Mouse (Mus musculus): ENCODE measurements around the gene Tigd4. TPM values are rescaled to one million over a fixed set of nuclear protein-coding genes. Genes with fewer than 3 reads are reported as not detected.

Tigd4 gene
- polyA plus RNA-seq, 1 experiment: not detected

DNA sequence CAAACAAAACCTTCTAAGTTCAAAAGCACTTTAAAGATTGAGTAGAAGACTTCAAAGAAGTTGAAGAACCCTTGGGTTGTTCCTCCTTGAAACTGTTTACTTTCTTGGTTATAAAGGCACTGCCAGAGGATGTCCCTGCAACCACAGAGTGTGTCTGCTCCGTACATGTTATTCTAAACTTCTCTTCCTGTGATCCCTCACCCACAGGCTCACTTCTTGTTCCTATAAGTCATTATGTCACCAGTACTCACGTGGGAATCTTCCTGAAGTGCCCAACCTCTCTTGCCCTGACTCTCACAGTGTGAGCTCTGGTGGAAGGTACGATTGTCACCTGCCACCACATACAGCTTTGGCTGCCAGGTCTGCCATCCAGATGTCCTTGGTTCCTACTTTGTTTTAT is 28.7 kb downstream of the Tigd4 start:
- TF ChIP-seq TAL1 (IDR thresholded peaks at IDR 0.05; ENCODE audit: low read length) (no peak), GATA1 (IDR thresholded peaks at IDR 0.05; ENCODE audit: low read length) (no peak)
- H3K27me3 ChIP-seq (ENCODE audit: control insufficient read depth): no peaks in the 10 kb centered on the region
- H3K36me3 ChIP-seq (ENCODE audit: control insufficient read depth): no peaks in the 10 kb centered on the region
- H3K4me3 ChIP-seq (replicated peaks): no peak overlapping the region
- no peaks in the 10 kb centered on the region for H3K4me1 ChIP-seq (ENCODE audit: control insufficient read depth)
- no peaks in the 10 kb centered on the region; the same call in 1 of the 2 replicates for H3K9me3 ChIP-seq (ENCODE audit: control insufficient read depth, low read length)

DNA sequence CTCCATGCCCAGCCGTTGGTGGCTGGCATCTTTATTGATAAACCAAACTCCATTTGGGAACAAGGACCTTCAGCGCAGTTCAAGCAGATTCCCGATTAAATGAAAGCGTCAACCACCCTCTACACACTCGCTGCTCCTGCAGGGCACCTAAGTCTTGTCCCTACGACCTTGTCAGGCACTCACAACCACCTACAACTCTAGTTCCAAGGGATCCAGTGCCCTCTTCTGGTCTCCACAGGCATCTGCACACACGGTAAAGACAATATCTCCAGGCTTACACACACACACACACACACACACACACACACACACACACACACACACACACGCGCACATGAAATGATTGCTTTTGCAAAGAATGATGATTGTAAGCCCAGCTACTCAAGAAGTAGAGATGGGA is 38.2 kb downstream of the Tigd4 start:
- no peaks in the 10 kb centered on the region for H3K9me3 ChIP-seq (ENCODE audit: control insufficient read depth, low read length)
- TF ChIP-seq GATA1 (IDR thresholded peaks at IDR 0.05; ENCODE audit: low read length) (no peak), TAL1 (IDR thresholded peaks at IDR 0.05; ENCODE audit: low read length) (no peak)
- no peaks in the 10 kb centered on the region; the same call in 1 of the 2 replicates for H3K27me3 ChIP-seq (ENCODE audit: control insufficient read depth)
- H3K4me3 ChIP-seq (replicated peaks): no peak overlapping the region
- no peaks in the 10 kb centered on the region for H3K36me3 ChIP-seq (ENCODE audit: control insufficient read depth)
- no peaks in the 10 kb centered on the region for H3K4me1 ChIP-seq (ENCODE audit: control insufficient read depth)

DNA sequence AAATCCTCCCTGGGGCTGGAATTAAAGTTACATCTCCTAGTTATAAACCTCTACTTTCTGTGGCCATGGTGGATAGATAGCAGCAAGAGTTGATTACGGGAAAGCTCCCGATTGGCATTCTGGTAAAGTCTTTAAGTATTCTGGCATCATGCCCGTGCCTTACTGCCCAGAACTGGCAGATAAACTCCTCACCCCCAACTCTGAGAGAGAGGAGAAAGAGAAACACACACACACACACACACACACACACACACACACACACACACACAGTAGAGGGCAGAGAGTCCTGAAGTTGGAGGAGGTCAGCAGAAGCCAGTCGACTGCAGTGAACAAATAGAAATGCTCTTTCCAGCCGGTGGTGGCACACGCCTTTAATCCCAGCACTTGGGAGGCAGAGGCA is 43.7 kb downstream of the Tigd4 start:
- H3K27me3 ChIP-seq (ENCODE audit: control insufficient read depth): no peaks in the 10 kb centered on the region
- no peak for TF ChIP-seq GATA1 (IDR thresholded peaks at IDR 0.05; ENCODE audit: low read length)
- H3K4me1 ChIP-seq (ENCODE audit: control insufficient read depth): no peaks in the 10 kb centered on the region
- H3K9me3 ChIP-seq (ENCODE audit: control insufficient read depth, low read length): no peaks in the 10 kb centered on the region
- no peaks in the 10 kb centered on the region for H3K36me3 ChIP-seq (ENCODE audit: control insufficient read depth)
- no peak overlapping the region for H3K4me3 ChIP-seq (replicated peaks)

DNA sequence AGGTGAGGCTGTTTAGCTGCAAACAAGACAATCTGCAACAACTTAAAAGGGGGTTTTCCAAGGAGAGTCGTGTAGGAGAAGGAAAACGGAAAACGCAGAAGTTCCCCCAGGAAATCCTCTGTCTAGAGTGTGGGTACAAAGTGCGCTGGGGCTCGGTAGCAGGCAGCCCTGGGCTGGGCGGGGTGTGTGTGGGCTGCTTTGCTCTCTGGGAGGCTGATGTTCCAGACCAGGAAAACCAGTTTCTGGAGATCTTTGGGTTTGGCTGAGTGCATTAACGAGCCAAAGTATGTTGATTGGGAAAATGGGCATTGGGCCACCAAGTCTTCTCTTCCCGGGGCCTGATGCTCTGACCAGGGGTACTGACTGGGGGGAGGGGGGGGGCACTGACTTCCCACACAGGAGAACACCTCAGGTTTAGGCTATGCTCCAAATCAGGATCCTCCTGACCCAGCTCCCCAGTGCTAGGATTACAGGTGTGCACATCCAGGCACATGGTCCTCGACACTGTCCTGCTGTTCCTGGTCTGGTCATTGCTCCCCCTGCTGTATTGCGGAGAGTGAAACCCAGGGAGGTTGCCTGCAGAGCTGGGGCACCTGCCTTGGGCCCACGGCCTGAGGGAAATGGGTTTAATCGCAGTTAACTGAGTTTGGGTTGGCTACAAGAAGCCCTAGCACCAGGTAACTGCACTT is 44.7 kb downstream of the Tigd4 start:
- Histone ChIP-seq H3K4me3 (replicated peaks) (no peak overlapping the region), H3K27me3 (ENCODE audit: control insufficient read depth) (no peaks in the 10 kb centered on the region), H3K4me1 (ENCODE audit: control insufficient read depth) (no peaks in the 10 kb centered on the region), H3K9me3 (ENCODE audit: control insufficient read depth, low read length) (no peaks in the 10 kb centered on the region), H3K36me3 (ENCODE audit: control insufficient read depth) (no peaks in the 10 kb centered on the region)
- TF ChIP-seq TAL1 (IDR thresholded peaks at IDR 0.05; ENCODE audit: low read length) (no peak), GATA1 (IDR thresholded peaks at IDR 0.05; ENCODE audit: low read length) (no peak)

DNA sequence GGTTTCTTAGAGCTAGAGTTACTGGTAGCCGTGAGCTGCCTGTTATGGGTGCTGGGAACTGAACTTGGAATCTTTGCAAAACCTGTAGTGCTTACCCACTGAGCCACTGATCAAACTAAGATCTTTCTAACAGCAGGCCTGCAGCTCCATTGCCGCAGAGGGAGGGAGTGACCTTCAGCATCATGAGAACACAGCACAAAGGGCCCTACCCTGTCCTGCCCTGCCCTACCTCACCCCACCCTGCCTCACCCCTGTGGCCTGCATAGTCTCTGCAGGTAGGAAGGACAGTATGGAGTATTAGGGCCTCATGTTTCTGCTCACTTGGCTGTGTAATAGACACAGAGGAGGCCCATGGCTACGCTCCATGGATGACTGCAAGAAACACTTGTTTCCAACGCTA is 45.5 kb downstream of the Tigd4 start:
- H3K9me3 ChIP-seq (ENCODE audit: control insufficient read depth, low read length): no peaks in the 10 kb centered on the region
- TF ChIP-seq TAL1 (IDR thresholded peaks at IDR 0.05; ENCODE audit: low read length) (no peak), GATA1 (IDR thresholded peaks at IDR 0.05; ENCODE audit: low read length) (no peak)
- H3K4me1 ChIP-seq (ENCODE audit: control insufficient read depth): no peaks in the 10 kb centered on the region
- H3K36me3 ChIP-seq (ENCODE audit: control insufficient read depth): no peaks in the 10 kb centered on the region
- no peak overlapping the region for H3K4me3 ChIP-seq (replicated peaks)
- no peaks in the 10 kb centered on the region for H3K27me3 ChIP-seq (ENCODE audit: control insufficient read depth)

GRCm38 (mm10) chr3:84639767-84640500 is 46.6 kb downstream of the Tigd4 start:
- TF ChIP-seq TAL1 (IDR thresholded peaks at IDR 0.05; ENCODE audit: low read length) (no peak), GATA1 (IDR thresholded peaks at IDR 0.05; ENCODE audit: low read length) (no peak)
- H3K36me3 ChIP-seq (ENCODE audit: control insufficient read depth): no peaks in the 10 kb centered on the region
- no peaks in the 10 kb centered on the region for H3K27me3 ChIP-seq (ENCODE audit: control insufficient read depth)
- H3K4me3 ChIP-seq (replicated peaks): no peak overlapping the region
- no peaks in the 10 kb centered on the region for H3K9me3 ChIP-seq (ENCODE audit: control insufficient read depth, low read length)
- no peaks in the 10 kb centered on the region for H3K4me1 ChIP-seq (ENCODE audit: control insufficient read depth)

GRCm38 (mm10) chr3:84640536-84640935 is 47.2 kb downstream of the Tigd4 start:
- H3K4me3 ChIP-seq (replicated peaks): no peak overlapping the region
- no peaks in the 10 kb centered on the region for H3K36me3 ChIP-seq (ENCODE audit: control insufficient read depth)
- TF ChIP-seq TAL1 (IDR thresholded peaks at IDR 0.05; ENCODE audit: low read length): no peak
- TF ChIP-seq GATA1 (IDR thresholded peaks at IDR 0.05; ENCODE audit: low read length): no peak
- no peaks in the 10 kb centered on the region for H3K27me3 ChIP-seq (ENCODE audit: control insufficient read depth)
- H3K9me3 ChIP-seq (ENCODE audit: control insufficient read depth, low read length): no peaks in the 10 kb centered on the region
- H3K4me1 ChIP-seq (ENCODE audit: control insufficient read depth): no peaks in the 10 kb centered on the region

- no peaks in the 10 kb centered on the region for H3K27me3 ChIP-seq (ENCODE audit: control insufficient read depth)
- no peaks in the 10 kb centered on the region for H3K4me1 ChIP-seq (ENCODE audit: control insufficient read depth)
- H3K9me3 ChIP-seq (ENCODE audit: control insufficient read depth, low read length): no peaks in the 10 kb centered on the region
- TF ChIP-seq TAL1 (IDR thresholded peaks at IDR 0.05; ENCODE audit: low read length) (no peak), GATA1 (IDR thresholded peaks at IDR 0.05; ENCODE audit: low read length) (no peak)
- H3K4me3 ChIP-seq (replicated peaks): no peak overlapping the region
- no peaks in the 10 kb centered on the region for H3K36me3 ChIP-seq (ENCODE audit: control insufficient read depth)
Measured at GRCm38 (mm10) chr3:84641391-84641790, 48.0 kb downstream of the Tigd4 start.

GRCm38 (mm10) chr3:84642942-84643341 is 49.6 kb downstream of the Tigd4 start:
- H3K27me3 ChIP-seq (ENCODE audit: control insufficient read depth): no peaks in the 10 kb centered on the region
- H3K4me3 ChIP-seq (replicated peaks): no peak overlapping the region
- H3K4me1 ChIP-seq (ENCODE audit: control insufficient read depth): no peaks in the 10 kb centered on the region
- no peaks in the 10 kb centered on the region for H3K9me3 ChIP-seq (ENCODE audit: control insufficient read depth, low read length)
- no peaks in the 10 kb centered on the region for H3K36me3 ChIP-seq (ENCODE audit: control insufficient read depth)
- TF ChIP-seq GATA1 (IDR thresholded peaks at IDR 0.05; ENCODE audit: low read length) (no peak), TAL1 (IDR thresholded peaks at IDR 0.05; ENCODE audit: low read length) (no peak)
